Mouse (Mus musculus): ENCODE data around the gene Kirrel3. TPM values are rescaled to one million over a fixed set of nuclear protein-coding genes. Genes with fewer than 3 reads are reported as not detected.

Gene Kirrel3
- polyA plus RNA-seq, 1 experiment from 2014 or later = 50.1 TPM

DNA sequence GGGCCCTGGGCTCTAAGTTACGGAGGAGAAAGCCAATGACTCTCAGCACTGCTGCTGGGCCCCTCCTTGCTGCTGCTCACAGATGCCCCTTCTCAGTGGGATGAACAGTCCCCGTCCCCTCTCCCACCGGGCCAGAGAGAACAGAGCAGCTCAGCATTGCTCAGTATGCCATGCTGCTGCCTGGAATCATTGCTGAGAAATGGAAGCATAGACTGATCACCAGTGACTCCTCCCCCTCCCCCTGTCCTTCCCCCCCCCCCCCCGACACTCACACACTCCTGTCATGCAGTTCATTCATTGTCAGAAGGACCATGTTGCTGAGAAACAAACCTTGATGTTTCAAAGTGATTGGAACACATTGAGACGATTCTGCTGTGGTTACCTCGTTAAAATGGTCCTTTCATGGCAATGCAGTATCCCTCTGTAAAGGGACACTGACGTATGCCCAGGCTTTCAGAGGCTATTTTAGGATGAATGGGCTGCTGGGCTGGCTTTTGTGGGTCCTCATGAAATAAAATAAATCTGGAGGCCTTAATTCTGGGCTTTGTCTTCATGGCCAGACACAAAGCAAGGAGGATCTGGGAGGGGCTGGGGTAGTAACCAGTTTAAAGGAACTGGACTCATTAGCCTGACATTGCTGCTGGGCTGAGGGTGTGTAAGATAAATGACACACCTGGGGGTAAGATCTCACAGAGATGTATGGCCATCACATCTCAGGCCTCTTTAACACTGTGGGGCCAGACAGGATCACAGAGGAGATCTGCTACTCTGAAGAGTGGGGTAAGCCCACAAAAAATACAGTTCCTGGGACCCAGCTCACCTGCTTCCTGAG is 281.3 kb downstream of the Kirrel3 start:
- Histone ChIP-seq H3K27me3 (no peaks in the 10 kb centered on the region), H3K9me3 (no peaks in the 10 kb centered on the region), H3K4me1 (replicated peaks) (peaks cover 16% of the 10 kb centered on the region), H3K4me3 (no peak overlapping the region), H3K4me2 (no peak overlapping the region), H3K27ac (replicated peaks) (no peak overlapping the region), H3K9ac (no peak overlapping the region), H3K36me3 (no peaks in the 10 kb centered on the region)
- peak; percentile 39; the same call in 1 of the 2 replicates for ATAC-seq (ENCODE audit: low FRiP score, low read depth)
- WGBS = 21% methylated on average over 7 of the region's 7 CpGs

DNA sequence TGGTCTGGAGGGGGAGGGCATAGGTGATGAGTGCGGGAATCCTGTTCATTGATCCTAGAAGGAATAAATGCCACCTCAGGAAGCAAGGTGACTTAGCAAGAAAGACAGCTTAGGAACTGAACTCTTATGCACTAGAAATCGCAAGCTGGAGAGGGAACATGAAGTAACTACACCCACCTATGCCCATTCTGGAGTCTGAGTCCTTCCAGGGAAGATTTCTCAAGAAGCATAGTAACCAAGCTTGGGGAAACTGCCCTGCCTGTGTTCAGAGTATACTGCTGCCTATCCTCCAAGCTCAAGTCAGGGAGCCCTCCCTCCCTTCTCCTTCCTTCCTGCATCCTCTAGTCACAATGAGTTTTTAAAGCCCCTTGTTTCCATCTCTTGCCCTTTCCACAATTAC is 283.3 kb downstream of the Kirrel3 start:
- no peak for ATAC-seq (ENCODE audit: low FRiP score, low read depth)
- Histone ChIP-seq H3K4me1 (replicated peaks) (peaks cover 16% of the 10 kb centered on the region), H3K27me3 (no peaks in the 10 kb centered on the region), H3K4me2 (no peak overlapping the region), H3K27ac (replicated peaks) (no peak overlapping the region), H3K4me3 (no peak overlapping the region), H3K9ac (no peak overlapping the region), H3K36me3 (no peaks in the 10 kb centered on the region), H3K9me3 (no peaks in the 10 kb centered on the region)
- 89% methylated on average over 2 of the region's 2 CpGs for WGBS

DNA sequence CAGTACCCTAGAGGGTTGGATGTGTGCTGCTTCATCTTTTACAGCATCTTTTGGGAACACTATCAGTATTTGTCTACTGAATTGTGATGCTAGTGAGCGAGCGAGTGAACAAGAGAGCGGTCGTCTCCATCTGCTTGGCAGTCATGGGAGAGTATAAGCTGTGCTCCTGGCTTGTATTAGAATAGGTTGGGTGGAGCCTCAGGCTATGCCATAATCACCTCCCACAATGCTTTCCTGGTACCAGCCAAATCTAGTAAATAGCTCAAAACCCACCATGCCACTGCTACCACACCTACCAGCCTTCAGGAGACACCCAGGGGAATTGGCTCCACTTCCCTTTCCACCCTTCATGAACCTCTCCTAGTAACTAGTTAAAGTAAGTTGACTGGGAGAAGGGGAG is 285.3 kb downstream of the Kirrel3 start:
- no peaks in the 10 kb centered on the region for H3K36me3 ChIP-seq
- H3K27me3 ChIP-seq = no peaks in the 10 kb centered on the region
- no peak overlapping the region for H3K9ac ChIP-seq
- no peaks in the 10 kb centered on the region for H3K9me3 ChIP-seq
- ATAC-seq (ENCODE audit: low FRiP score, low read depth) = no peak
- H3K27ac ChIP-seq (replicated peaks) = no peak overlapping the region
- H3K4me2 ChIP-seq = no peak overlapping the region
- no peak overlapping the region for H3K4me3 ChIP-seq
- peaks cover 16% of the 10 kb centered on the region for H3K4me1 ChIP-seq (replicated peaks)
- WGBS = 81% methylated on average over 4 of the region's 4 CpGs

DNA sequence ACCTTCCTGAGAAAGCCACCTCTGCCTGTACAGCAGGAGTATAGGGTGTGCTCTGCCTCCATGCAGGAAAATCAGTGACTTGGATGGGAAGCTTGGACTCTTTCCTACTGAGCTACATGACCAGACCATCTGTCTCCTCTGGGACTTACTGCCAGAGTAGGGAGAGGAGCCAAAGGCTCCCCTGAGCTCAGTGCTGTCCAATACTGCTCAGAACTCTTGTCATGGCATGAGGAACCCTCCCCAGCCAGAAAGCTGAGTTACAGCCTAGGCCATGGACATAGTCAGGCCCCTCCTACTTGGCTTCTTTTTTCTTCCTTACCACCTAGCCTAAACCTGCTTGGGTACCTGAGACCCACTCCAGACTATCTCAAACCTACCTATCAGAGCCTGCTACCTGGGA is 285.7 kb downstream of the Kirrel3 start:
- peaks cover 16% of the 10 kb centered on the region for H3K4me1 ChIP-seq (replicated peaks)
- no peak for ATAC-seq (ENCODE audit: low FRiP score, low read depth)
- no peak overlapping the region for H3K4me2 ChIP-seq
- no peak overlapping the region for H3K9ac ChIP-seq
- no peaks in the 10 kb centered on the region for H3K9me3 ChIP-seq
- H3K27ac ChIP-seq (replicated peaks) = no peak overlapping the region
- no peaks in the 10 kb centered on the region for H3K36me3 ChIP-seq
- H3K27me3 ChIP-seq = no peaks in the 10 kb centered on the region
- H3K4me3 ChIP-seq = no peak overlapping the region

DNA sequence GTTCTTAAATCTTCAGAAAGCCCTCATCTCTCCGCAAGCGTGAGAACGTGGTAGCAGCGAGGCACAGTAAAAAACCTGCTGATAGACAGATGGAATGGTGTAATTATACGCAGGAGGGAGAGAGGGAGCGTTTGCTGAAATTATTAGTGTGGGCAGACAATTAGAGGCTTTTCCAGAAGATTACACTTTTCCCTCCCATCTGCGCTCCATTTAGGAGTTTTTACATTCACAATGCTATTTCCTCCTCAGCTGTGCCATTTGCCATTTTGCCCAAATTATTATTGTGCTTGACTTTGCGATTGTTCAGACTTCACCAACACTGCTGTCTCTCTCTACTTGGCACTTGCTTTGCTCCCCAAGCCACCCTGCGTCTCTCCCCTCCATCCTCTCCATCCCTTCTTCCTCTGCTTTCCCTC is 286.3 kb downstream of the Kirrel3 start:
- no peaks in the 10 kb centered on the region for H3K36me3 ChIP-seq
- WGBS = 68% methylated on average over 9 of the region's 9 CpGs
- H3K4me2 ChIP-seq = no peak overlapping the region
- H3K4me1 ChIP-seq (replicated peaks) = peaks cover 11% of the 10 kb centered on the region
- ATAC-seq (ENCODE audit: low FRiP score, low read depth) = no peak
- no peak overlapping the region for H3K27ac ChIP-seq (replicated peaks)
- H3K4me3 ChIP-seq = no peak overlapping the region
- H3K9me3 ChIP-seq = no peaks in the 10 kb centered on the region
- no peak overlapping the region for H3K9ac ChIP-seq
- H3K27me3 ChIP-seq = no peaks in the 10 kb centered on the region

DNA sequence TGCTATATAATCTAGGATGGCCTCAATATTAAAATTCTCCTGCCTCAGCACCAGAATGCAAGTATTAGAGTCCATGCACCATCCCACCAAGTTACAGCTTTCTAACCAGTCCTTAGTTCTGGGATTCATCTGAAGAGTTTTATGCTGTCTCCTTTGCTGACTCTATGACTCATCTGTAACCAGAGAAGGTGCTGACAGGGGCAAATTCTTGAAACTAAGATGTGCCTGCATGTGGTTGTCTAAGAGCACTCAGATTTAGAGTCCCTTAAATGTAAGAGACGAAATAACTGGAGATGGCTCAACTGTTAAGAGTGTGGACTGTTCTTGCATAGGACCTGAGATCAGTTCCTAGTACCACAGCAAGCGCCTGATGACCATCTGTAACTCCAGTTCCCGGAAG is 295.7 kb downstream of the Kirrel3 start:
- no peaks in the 10 kb centered on the region for H3K27me3 ChIP-seq
- H3K4me1 ChIP-seq (replicated peaks) = no peaks in the 10 kb centered on the region
- no peak overlapping the region for H3K9ac ChIP-seq
- no peaks in the 10 kb centered on the region for H3K36me3 ChIP-seq
- WGBS = 90% methylated on average over 3 of the region's 3 CpGs
- H3K9me3 ChIP-seq = no peaks in the 10 kb centered on the region
- ATAC-seq (ENCODE audit: low FRiP score, low read depth) = no peak
- H3K27ac ChIP-seq (replicated peaks) = no peak overlapping the region
- no peak overlapping the region for H3K4me2 ChIP-seq
- no peak overlapping the region for H3K4me3 ChIP-seq

DNA sequence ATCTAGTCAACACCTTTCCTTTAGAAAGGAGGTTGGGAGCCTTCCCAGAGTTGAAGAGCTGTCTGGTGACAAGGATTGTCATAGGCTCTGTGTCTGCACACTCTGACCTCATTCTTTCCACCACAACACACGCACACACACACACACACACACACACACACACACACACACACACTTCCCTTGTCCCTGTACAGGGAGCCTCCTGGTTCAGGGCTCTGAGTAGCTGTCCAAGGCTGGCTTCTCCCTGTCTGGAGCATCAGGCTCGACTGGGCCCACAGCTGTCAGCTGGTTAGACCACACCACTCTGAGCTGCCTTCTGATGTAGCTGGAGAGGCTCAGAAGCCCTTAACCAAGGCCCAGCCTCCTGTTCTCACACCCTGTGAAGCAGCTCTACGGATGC is 302.2 kb downstream of the Kirrel3 start:
- Histone ChIP-seq H3K9me3 (no peaks in the 10 kb centered on the region), H3K27ac (replicated peaks) (no peak overlapping the region), H3K4me2 (no peak overlapping the region), H3K9ac (no peak overlapping the region), H3K27me3 (no peaks in the 10 kb centered on the region), H3K36me3 (no peaks in the 10 kb centered on the region), H3K4me3 (no peak overlapping the region), H3K4me1 (replicated peaks) (peaks cover 6% of the 10 kb centered on the region; the same call in 1 of the 2 replicates)
- 76% methylated on average over 3 of the region's 3 CpGs for WGBS
- ATAC-seq (ENCODE audit: low FRiP score, low read depth) = no peak

DNA sequence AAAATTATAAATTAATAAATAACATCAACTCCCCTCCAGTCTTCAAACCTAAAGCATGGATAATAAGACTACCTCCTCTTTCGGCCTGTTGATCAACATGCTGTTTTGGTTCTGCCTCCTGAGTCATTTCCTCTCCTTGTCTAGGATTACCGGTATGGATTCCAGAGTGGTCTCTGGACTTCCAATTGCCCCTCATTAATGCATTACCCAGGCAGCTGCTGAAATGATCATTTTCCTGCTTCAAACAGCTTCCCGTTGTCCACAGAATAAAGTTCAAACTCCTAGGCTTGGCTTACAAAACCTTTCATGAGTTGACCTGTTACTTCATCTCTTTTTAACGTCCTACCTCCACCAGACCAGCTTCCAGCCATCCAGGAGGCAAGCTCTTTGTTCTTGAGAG is 309.5 kb downstream of the Kirrel3 start:
- Histone ChIP-seq H3K4me3 (no peak overlapping the region), H3K27me3 (no peaks in the 10 kb centered on the region), H3K9ac (no peak overlapping the region), H3K9me3 (no peaks in the 10 kb centered on the region), H3K27ac (replicated peaks) (no peak overlapping the region), H3K4me1 (replicated peaks) (peaks cover 6% of the 10 kb centered on the region; the same call in 1 of the 2 replicates), H3K4me2 (no peak overlapping the region), H3K36me3 (no peaks in the 10 kb centered on the region)
- ATAC-seq (ENCODE audit: low FRiP score, low read depth) = no peak
- 37% methylated on average over 4 of the region's 4 CpGs for WGBS

DNA sequence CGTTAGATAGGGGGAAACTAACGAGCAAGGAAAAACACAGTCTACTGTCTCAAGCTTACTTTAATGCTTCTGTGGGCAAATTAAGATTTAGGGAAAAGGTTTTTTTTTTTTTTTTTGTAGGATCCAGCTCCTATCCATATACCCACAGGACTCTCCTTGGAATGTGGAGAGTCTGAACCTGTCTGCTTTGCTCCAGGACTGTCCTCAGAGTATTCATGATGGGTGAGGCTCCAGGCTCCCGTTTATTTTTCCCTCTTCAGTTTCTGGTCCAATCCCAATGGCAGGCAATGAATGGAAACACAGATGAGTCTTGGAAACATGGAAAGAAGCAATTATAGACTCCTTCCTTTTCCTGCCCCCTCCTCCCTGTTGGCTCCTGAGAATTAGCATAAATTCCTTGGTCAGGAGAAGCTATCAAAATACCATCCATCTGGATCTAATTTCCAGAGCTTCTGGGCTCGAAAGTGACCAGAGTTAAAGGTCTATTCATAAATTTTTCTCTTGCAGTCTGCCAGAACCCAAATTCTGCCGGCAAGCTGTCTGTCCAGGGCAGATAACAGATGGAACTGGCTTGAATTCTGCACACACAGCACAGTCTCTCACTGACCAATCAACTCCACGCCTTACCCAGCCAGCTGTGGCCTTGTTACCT is 312.1 kb downstream of the Kirrel3 start:
- H3K4me2 ChIP-seq = no peak overlapping the region

DNA sequence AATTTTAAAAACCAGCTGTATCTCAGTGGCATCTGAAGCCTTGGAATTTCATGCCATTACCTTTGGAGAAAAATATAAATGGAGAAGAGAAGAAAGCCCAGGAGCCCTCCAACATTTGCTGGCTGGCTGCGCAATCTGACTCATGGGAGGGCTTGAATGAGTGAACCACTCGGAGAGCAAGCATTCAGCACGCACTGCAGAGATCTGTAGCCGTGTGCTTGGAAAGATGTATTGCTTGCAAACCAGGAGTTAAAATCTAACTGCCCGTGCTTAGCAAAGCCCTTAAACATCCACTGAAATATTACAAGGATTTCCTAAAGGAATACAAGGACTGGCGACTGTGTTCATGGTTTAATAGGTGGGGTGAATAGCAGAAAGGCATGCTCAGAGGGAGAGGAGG is 316.0 kb downstream of the Kirrel3 start:
- H3K9ac ChIP-seq = no peak overlapping the region
- 68% methylated on average over 6 of the region's 6 CpGs for WGBS
- H3K36me3 ChIP-seq = no peaks in the 10 kb centered on the region
- 0 out of 2 replicates have a peak, but pooled peaks cover 3% of the 10 kb centered on the region for H3K4me1 ChIP-seq (replicated peaks)
- no peak overlapping the region for H3K27ac ChIP-seq (replicated peaks)
- H3K9me3 ChIP-seq = no peaks in the 10 kb centered on the region
- H3K4me2 ChIP-seq = no peak overlapping the region
- no peak overlapping the region for H3K4me3 ChIP-seq
- H3K27me3 ChIP-seq = no peaks in the 10 kb centered on the region
- ATAC-seq (ENCODE audit: low FRiP score, low read depth) = no peak

More for the DNA sequence above, 312.1 kb downstream of the Kirrel3 start:
- Histone ChIP-seq H3K36me3 (no peaks in the 10 kb centered on the region), H3K27me3 (no peaks in the 10 kb centered on the region), H3K27ac (replicated peaks) (no peak overlapping the region), H3K4me3 (no peak overlapping the region), H3K4me1 (replicated peaks) (0 out of 2 replicates have a peak, but pooled peaks cover 3% of the 10 kb centered on the region), H3K9me3 (no peaks in the 10 kb centered on the region), H3K9ac (no peak overlapping the region)
- 61% methylated on average over 6 of the region's 6 CpGs for WGBS
- no peak for ATAC-seq (ENCODE audit: low FRiP score, low read depth)

DNA sequence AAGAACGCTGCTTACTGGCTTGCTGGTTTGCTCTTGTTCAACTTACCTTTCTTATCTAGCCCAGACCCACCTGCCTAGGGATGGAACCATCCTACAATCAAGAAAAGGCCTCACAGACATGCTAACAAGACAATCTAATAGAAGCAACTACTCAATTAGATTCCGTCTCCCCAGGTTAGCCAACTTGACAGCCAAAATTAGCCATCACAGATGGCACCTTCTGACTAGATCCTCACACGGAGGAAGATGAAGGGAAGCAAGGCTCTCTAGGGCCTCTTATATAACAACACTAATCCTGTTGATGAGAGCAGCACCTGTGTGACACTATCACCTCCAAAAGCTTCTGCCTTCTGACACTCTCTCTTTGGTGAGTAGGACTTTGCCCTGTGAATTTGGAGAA is 321.2 kb downstream of the Kirrel3 start:
- Histone ChIP-seq H3K4me2 (no peak overlapping the region), H3K4me1 (replicated peaks) (peaks cover 9% of the 10 kb centered on the region; the same call in 1 of the 2 replicates), H3K9me3 (no peaks in the 10 kb centered on the region), H3K9ac (no peak overlapping the region), H3K27me3 (no peaks in the 10 kb centered on the region), H3K27ac (replicated peaks) (no peak overlapping the region), H3K4me3 (no peak overlapping the region), H3K36me3 (no peaks in the 10 kb centered on the region)
- ATAC-seq (ENCODE audit: low FRiP score, low read depth) = no peak
- 86% methylated on average over 3 of the region's 3 CpGs for WGBS

DNA sequence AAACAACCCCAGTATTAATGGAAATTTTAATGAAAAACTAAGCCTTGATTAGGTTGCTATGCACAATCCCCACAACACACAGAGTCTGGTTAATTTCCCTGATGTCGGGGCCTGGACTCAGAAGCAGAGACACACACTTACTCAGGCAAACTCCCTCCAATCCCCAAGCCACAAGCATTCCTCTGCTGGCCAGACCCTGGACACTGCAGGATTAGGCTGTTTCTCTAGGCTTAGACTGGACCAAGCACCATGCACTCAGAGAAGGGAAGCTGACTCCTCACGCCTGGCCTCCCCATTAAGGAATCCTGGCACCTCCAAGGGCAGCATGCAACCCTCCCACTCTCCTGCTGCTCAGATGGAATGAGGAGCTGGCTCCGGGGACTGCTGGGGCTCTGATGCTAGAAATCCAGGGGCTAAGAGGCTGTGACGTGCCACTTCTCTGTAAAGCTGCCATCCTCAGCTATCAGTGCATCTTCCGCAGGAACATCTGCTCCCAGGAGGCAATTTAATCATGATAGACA is 324.4 kb downstream of the Kirrel3 start:
- H3K4me3 ChIP-seq = no peak overlapping the region
- ATAC-seq (ENCODE audit: low FRiP score, low read depth) = 0 out of 2 replicates have a peak, but pooled peaks have one; percentile 54
- H3K27ac ChIP-seq (replicated peaks) = peak overlapping the region; percentile 38; the same call in 1 of the 2 replicates
- H3K4me1 ChIP-seq (replicated peaks) = peaks cover 9% of the 10 kb centered on the region; the same call in 1 of the 2 replicates
- no peak overlapping the region for H3K4me2 ChIP-seq
- no peaks in the 10 kb centered on the region for H3K36me3 ChIP-seq
- no peaks in the 10 kb centered on the region for H3K27me3 ChIP-seq
- H3K9ac ChIP-seq = no peak overlapping the region
- H3K9me3 ChIP-seq = no peaks in the 10 kb centered on the region
- WGBS = 50% methylated on average over 5 of the region's 5 CpGs
